Mouse (Mus musculus): ENCODE results near the gene Tfip11. TPM values are rescaled to one million over a fixed set of nuclear protein-coding genes. Genes with fewer than 3 reads are reported as not detected.

Tfip11 gene
- polyA plus RNA-seq, 1 experiment from 2014 or later: 37.8 TPM

DNA sequence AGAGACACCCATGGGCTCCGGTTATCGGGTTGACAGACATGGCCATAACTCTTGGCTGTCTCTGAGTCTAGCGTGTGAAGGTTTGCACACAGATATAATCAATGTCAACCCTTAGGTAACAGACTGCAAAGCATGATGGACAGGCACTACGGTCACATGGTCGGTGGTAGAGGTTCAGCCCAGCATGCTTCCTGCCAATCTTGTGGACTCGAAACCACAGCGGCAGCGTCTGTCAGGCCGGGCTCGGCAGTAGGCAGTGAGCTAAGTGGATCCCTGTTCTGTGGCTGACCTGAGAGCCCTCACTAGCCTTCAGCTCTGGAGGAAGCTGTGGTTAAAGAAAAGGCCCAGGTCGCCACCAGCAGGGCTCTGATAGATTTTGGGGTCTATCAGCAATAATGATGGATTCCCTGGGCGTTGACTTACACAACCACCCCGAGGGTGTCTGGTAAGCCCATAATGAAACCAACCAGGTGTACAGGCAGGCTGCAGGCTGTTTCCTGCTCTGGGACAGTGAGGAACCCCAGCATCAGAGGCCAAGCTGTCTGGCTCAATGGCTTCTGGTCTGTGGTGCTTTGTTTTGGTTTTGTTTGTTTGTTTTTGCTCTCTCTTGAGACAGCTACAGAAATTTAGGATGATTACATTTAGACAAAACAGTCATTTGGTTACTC lies 58.8 kb downstream of the Tfip11 start:
- Histone ChIP-seq H3K4me3 (ENCODE audit: low read length) (no peak overlapping the region), H3K27ac (ENCODE audit: low read length) (no peak overlapping the region), H3K36me3 (ENCODE audit: insufficient read depth, low read length) (no peaks in the 10 kb centered on the region; the same call in 1 of the 2 replicates), H3K9ac (replicated peaks; ENCODE audit: low read length) (no peak overlapping the region), H3K4me2 (replicated peaks; ENCODE audit: low read depth, low read length) (no peak overlapping the region), H3K27me3 (ENCODE audit: insufficient read depth, low read length) (no peaks in the 10 kb centered on the region), H3K9me3 (ENCODE audit: low read length) (no peaks in the 10 kb centered on the region), H3K4me1 (ENCODE audit: insufficient read depth, low read length) (no peaks in the 10 kb centered on the region)
- WGBS: 91% methylated on average over 13 of the region's 13 CpGs
- ATAC-seq (ENCODE audit: low FRiP score, low TSS enrichment): no peak

- 85% methylated on average over 2 of the region's 2 CpGs for WGBS
- H3K27me3 ChIP-seq (ENCODE audit: insufficient read depth, low read length): no peaks in the 10 kb centered on the region
- H3K4me1 ChIP-seq (ENCODE audit: insufficient read depth, low read length): no peaks in the 10 kb centered on the region
- H3K9me3 ChIP-seq (ENCODE audit: low read length): no peaks in the 10 kb centered on the region
- ATAC-seq (ENCODE audit: low FRiP score, low TSS enrichment): no peak
- no peak overlapping the region for H3K9ac ChIP-seq (replicated peaks; ENCODE audit: low read length)
- H3K36me3 ChIP-seq (ENCODE audit: insufficient read depth, low read length): no peaks in the 10 kb centered on the region
- no peak overlapping the region for H3K4me2 ChIP-seq (replicated peaks; ENCODE audit: low read depth, low read length)
- H3K4me3 ChIP-seq (ENCODE audit: low read length): no peak overlapping the region
- no peak overlapping the region for H3K27ac ChIP-seq (ENCODE audit: low read length)
Observed at GRCm38 (mm10) chr5:112385973-112386372, 59.8 kb downstream of the Tfip11 start.

Other genes starting within 250 kb of the Tfip11 start
- gene Cryba4, start 73.8 kb upstream of the Tfip11 start, polyA plus RNA-seq (2015; fragmentation: Nextera tagmentation; extraction: Ambion mirVana): 0.58 and 0.81 TPM in 2 replicates
- 2.7 and 4.0 TPM in 2 replicates for gene Crybb1, start 70.5 kb upstream of the Tfip11 start, polyA plus RNA-seq (2015; fragmentation: Nextera tagmentation; extraction: Ambion mirVana)
- 65.8 and 68.7 TPM in 2 replicates for gene Tpst2, start 49.7 kb upstream of the Tfip11 start, polyA plus RNA-seq (2015; fragmentation: Nextera tagmentation; extraction: Ambion mirVana)
- gene Srrd, start 16.7 kb downstream of the Tfip11 start, polyA plus RNA-seq (2015; fragmentation: Nextera tagmentation; extraction: Ambion mirVana): 44.8 and 47.0 TPM in 2 replicates
- 36.8 TPM in 2 replicates for gene Hps4, start 16.7 kb downstream of the Tfip11 start, polyA plus RNA-seq (2015; fragmentation: Nextera tagmentation; extraction: Ambion mirVana)
- gene Gm6583, start 29.7 kb downstream of the Tfip11 start, polyA plus RNA-seq (2015; fragmentation: Nextera tagmentation; extraction: Ambion mirVana): 0.20 and 0.30 TPM in 2 replicates
- 3.8 and 4.9 TPM in 2 replicates for gene Asphd2, start 68.5 kb downstream of the Tfip11 start, polyA plus RNA-seq (2015; fragmentation: Nextera tagmentation; extraction: Ambion mirVana)
- not detected in 2 replicates for gene Gm6588, start 123.1 kb downstream of the Tfip11 start, polyA plus RNA-seq (2015; fragmentation: Nextera tagmentation; extraction: Ambion mirVana)

Data from kidney, embryonic 16.5 days (tissue).